Mouse (Mus musculus): ENCODE data around the gene Zc3h7b.
"Not testable (repeated sequence)": the region's sequence is repeated elsewhere in the genome, so short reads cannot be mapped to it uniquely, and the experiment has no call there.

Zc3h7b gene

DNA sequence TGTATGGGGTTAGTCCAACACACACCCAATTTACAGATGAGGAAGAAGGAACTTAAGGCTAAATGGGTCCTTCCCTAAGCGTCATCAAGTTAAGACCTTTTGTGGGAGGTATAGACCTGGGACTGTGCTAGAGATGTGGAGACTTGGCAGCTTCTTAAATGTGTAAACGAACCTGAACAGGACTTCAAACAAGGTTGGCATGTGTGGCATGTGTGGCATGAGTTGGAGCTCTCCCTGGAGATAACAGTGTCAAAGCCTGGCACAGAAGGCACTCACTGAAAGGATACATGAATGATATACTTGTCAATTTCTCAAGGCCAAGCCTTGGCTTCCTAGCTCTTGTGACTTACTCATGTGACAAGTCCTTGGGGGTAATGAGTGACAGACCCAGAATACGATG is 5.6 kb upstream of the Zc3h7b start:
- DNase-seq (ENCODE audit: low spot score): no peak

DNA sequence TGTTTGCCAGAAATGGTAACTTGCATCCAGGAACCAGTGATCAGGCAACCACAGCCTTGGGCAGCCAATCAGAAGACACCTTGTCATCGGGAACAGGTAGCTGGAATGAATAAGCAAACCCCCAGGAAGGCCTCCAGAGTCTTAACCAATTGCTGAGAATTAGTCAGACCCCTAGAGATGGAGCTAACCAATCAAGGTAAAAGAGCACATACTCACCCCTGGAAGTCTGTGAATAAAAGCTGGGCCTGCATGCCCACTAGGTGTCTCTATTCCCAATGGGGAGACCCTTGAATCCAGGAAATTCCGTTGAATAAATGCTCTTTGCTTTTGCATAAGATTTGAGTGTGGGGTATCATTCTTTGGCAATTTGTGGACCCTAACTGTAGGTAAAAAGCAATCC is 4.9 kb upstream of the Zc3h7b start:
- DNase-seq (ENCODE audit: low spot score): no peak

DNA sequence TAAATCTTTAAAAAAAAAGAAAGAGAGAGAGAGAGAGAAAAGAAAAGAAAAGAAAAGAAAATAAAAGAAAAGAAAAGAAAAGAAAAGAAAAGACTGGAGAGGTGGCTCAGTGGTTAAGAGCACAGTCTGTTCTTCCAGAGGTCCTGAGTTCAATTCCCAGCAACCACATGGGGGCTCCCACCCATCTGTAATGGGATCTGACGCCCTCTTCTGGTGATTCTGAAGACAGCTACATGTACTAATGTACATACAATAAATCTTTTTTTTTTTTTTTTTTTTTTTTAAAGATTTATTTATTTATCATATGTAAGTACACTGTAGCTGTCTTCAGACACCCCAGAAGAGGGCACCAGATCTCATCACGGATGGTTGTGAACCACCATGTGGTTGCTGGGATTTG is 2.5 kb upstream of the Zc3h7b start:
- not testable (repeated sequence) for DNase-seq (ENCODE audit: low spot score)

DNA sequence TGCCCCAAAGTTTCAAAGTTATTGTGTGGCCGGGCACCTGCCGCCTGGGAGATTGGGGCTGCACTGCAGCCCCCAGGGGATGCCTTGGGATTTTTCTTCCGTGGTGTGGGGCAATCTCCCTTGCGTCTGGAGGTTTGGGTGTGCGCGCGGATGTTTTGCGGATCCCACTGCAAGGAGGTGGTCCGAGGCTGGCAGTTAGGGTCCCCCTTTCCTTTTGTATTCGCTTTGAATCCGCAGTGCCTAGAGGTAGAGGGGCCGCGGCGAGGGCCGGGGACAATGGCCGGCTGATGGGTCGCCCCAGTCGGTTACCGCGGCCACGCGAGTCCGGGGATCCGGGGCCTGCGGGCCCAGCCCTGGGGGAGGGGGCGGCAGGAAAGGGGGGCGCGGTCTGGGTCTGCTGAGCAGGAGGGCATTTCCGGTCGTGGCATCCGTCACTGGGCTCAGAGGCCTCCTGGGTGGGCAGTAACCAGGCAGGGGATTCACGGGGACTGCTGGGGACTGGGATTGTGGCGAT is 801 bp downstream of the Zc3h7b start:
- peak; percentile 62 for DNase-seq (ENCODE audit: low spot score)

DNA sequence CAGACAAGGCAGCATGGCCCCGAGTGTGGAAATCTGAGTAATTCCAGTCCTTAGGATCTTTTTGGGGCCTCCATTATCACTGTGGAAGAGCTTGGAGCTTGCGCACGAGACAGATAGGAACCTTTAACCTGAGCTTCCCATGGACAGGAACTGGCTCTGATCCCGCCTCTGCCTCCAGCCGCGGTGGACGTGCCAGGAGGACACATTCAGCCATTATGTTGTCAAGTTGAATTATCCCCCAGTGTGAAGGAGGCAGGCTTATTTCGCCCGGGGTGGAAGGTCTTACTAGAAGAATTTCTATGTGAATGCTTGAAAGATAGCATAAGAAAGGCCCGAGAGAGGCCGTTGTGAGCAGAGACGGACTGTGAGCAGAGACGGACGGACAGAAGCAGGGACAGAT is 4.9 kb downstream of the Zc3h7b start:
- peak; percentile 29 for DNase-seq (ENCODE audit: low spot score)

DNA sequence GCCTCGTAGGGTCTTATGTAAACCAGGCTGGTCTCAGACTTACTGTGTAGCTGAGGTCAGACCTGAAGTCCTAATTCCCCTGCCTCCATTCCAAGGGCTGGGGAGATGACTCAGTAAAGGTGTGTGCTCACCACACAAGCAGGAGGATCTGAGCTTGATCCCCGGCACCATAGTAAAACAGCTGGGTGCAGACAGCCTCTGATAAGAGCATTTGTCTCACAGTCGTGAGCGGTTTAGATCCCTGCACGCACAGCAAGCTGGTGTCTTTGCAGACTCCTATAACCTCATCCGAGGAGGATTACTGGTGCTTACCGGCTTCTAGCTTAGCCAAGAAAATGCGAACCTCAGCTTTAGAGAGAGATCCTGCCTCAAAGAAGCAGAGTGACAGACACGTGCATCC is 8.8 kb downstream of the Zc3h7b start:
- no peak for DNase-seq (ENCODE audit: low spot score)

DNA sequence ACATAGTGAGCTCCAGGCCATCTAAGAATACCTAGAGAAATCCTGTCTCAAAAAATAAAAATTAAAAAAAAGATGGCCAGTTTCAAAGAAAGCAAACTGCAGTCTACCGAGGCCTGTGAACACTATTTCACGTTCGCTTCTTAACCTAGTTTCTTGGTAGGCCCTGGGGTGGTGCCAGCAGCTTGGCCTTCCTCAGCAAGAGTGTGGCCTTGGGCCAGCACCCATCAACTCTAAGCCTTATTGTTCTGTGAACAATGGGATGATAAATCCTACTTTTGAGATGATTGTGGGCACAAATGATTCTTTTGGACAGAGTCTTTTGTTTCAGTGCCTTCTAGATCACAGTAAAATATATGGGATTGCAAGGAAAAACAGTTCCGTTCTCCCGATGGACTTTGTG is 13.8 kb downstream of the Zc3h7b start:
- peak; percentile 70 for DNase-seq (ENCODE audit: low spot score)

DNA sequence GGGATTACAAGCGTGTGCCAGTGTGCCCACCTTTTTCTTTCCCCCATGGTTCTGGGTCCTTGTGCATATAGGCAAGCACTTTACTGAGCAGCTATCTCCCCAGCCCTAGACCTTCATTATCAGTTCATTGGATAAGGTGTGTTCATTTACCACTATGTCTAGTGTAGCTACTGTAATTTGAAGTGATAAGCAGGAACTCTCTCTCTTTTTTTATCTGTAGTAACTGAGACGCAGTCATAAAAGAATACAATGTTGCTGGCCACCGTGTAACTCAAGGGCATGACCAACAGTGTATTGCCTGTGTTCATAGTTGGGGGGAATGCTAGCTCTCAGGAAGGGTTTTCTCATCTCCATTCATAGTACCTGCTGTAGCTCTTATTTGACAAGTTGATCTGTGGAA is 14.7 kb downstream of the Zc3h7b start:
- no peak for DNase-seq (ENCODE audit: low spot score)

DNA sequence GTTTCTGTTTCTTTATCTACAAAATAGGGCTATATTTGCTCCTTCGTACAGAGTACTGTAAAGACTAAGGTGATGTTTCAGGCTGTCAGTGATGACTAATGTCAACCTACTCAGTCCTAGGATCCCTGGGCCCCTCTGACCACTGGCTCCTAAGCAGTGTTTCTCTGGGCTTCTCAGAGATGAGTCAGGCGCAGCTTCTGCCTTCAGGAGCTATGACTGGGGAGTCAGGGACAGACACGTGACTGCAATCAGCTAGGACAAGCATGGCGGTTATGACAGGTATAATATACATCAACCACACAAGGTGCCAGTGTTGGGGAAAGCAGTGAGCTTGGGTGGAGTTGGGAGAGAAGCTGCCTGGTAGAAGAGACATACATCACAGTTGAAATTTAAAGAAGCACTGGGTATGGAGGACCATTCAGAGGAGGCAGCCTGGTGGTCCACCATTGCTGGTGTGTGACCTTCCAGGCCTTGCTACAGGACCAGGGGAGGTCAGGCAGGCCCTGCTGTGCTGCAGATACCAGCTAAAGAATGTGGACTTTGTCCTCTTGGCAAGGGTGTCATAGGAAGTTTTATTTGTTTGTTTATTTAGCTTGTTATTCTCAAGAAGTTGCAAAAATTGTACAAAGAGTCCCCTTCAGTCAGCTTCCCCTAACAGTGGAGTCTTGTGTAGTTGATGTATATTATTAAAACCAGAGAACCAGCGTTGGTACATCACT is 15.7 kb downstream of the Zc3h7b start:
- no peak for DNase-seq (ENCODE audit: low spot score)

DNA sequence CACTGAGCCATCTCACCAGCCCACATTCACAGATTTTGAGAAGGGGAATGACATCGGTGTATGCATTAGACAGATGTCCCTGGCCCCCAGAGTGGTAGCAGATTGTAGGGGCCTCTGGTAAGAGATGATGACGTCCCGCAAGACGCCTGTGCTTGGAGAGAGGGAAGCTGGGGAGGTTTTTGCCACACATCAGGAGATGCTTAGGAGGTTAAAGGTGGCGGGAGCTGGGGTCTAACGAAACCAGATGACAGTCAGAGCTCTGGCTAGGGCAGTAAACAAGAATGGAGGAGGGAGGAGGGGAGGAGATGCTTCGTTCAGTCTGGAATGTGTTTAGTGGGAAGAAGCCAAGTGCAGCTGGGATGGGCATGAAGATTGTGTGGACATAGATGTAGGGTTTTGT is 16.5 kb downstream of the Zc3h7b start:
- DNase-seq (ENCODE audit: low spot score): no peak

DNA sequence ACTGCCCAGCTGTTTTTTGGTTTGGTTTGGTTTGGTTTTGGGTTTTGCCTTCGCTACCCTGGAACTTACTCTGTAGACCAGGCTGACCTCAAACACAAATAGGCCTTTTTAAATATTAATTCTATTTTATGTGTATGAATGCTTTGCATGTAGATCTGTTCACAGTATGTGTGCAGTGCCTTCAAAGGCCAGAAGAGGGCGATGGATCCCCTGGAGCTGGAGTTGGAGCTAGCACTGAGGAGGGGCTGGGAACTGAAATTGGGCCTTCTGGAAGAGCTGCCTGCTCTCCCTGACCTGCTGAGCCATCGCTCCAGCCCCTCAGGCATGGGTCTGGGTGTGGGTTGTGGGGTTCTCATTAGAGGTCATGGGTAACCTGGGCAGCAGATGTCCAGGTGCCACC is 17.1 kb downstream of the Zc3h7b start:
- DNase-seq (ENCODE audit: low spot score): no peak

DNA sequence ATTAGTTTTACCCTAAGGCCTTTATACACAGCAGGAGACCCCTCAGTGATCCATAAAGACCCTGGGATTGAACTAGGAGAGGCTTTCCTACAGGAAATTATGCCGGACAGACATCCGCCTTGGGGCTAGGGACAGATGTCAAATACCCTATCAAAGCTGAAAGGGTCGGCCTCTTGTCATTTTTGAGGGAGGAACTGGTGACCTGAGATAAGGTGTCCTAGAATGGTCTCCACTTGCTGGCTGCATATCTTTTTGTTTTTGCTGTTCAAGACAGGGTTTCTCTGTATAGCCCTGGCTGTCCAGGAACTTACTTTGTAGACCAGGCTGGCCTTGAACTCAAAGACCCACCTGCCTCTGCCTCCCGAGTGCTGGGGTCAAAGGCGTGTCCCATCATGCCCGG is 19.7 kb downstream of the Zc3h7b start:
- no peak for DNase-seq (ENCODE audit: low spot score)

DNA sequence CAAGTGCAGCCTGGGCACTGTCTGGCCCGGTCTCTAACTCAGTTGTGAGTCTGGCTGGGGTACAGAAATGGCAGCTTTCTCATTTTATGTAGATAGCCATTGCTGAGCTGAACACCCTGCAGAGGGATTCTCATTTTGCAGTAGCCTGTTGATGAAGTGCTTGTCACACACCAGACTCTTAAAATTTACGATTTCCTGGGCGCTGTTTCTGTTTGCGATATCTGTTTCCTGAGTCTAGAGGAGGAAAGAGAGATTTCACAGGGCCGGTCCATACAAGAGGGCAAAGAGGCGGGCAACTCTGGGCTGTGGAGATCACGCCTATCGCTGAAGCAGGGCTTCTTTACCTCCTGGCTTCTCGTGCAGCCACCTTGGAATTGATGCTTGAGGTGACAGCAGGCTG is 20.8 kb downstream of the Zc3h7b start:
- no peak for DNase-seq (ENCODE audit: low spot score)

DNA sequence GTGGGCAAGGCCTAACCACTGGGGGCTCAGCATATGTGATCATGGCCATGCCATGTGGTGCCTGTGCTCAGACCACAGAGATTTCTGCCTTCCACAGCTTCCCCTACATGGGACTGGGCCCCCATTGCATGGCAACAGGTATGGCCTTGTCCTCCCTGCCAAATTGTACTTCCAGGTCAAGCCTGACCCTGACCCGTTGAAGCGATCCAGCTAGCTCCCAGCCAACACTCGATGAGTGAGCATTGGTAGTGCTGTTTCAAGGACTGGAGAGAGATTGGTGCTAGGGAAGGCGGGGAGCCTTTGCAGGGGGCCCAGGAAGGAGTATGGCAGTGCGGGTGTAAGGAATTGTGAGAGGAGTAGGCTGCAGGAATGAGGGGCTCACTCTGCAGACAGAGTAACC is 21.6 kb downstream of the Zc3h7b start:
- DNase-seq (ENCODE audit: low spot score): no peak

DNA sequence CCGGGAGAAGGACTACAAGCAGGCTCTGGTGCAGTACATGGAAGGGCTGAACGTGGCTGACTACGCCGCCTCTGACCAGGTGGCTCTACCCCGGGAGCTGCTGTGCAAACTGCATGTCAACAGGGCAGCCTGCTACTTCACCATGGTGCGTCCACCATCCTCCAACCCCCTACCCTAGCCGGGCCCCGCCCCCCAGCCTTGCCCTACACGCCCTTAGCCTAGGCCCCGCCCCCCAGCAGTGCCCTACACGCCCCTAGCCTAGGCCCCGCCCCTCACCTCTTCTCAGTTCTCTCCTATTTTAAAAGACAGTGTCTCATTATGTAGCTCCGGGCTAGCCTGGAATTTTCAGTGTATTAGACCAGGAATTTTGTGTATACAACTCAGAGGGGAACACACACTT is 24.2 kb downstream of the Zc3h7b start:
- DNase-seq (ENCODE audit: low spot score): no peak

DNA sequence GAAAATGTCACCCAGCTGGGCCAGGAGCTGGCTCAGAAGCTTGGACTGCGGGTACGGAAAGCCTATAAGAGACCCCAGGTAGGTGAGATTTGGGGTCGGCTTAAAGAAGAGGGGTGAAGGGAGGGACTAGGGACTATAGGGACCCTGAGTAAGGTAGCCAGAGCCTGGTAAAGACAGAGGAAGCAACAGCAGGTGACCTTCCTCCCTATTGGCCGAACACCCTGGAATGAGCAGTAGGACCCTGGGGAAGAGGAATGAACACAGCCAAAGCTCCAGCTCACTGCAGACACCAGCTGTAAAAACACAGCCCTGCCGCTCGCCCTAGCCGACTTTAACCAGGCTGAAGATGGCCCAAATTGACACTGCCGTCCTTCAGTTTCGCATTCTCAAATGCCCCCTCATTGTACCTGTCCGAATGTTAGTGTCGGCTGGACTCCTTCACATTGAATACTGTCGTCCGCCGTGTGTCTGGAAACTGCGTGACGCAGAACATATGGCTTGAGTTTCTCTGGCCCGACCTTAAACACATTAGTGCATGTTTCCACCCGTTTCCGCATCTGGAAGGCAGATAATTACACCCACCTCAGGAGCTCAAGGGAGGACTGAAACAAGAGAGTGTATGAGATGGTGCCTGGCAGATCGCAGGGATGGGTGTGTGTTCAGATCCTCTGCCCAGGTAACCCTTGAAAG is 27.7 kb downstream of the Zc3h7b start:
- no peak for DNase-seq (ENCODE audit: low spot score)

DNA sequence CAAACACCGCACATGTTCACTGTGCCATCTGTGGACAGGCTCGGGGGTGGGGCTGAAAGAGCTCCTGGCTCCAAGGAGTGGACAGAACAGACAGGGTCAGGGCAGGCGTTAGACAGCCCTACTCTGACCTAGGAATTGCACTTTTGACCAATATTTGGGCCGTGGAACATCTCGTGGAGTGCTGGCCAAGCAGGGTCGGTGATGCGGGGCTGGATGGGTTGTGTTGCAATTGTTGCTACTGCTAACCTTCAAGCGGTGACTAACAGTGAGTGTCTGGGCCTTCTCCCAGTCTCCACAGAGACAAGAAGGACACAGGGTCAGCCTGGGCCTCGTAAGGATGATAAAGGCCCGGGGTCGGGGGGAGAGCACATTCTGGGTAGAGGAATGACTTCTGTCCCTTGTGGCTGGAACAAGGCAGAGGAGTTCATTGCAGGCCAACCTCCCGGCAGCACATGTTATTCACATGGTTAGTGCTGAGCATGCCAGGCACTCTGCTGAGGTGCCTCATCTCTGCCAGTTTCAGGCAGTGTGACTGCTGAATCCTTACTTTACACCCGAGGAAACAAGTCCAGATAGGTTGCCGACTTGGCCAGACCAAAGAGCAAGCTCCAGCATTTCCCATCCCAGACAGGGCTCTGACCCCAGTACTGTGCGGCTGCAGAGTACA is 29.8 kb downstream of the Zc3h7b start:
- peak; percentile 38 for DNase-seq (ENCODE audit: low spot score)

DNA sequence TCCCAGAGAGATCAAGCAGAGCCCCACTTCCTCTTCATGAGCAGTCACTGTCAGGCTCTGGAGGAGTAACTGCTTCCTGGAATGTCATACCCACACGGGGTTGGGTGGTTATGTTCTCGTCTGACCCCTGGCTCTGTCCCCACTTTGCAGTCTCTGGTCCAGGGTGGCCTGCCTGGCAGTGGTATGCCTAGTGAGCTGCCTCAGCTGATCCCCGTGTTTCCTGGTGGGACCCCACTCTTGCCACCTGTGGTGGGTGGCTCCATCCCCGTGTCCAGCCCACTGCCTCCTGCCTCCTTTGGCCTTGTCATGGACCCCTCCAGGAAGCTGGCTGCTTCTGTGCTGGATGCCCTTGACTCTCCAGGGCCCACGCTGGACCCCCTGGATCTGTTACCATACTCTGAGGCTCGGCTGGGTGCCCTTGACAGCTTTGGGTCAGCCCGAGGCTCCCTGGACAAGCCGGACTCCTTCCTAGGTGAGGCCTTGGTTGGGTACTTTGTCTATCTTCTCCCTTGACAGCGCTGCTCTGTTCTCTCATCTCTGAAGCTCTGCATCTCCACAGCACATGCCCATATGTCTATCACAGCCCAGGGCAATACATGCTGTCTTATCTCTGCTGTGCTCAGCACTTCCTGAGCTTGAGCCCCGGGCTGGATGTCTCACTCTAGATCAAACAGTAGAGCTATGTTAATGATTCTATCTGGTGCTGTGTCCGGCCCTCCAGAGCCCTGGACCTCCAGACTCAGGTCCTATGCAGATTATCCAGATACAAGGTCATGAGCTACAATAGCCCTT is 32.0 kb downstream of the Zc3h7b start:
- no peak for DNase-seq (ENCODE audit: low spot score)

DNA sequence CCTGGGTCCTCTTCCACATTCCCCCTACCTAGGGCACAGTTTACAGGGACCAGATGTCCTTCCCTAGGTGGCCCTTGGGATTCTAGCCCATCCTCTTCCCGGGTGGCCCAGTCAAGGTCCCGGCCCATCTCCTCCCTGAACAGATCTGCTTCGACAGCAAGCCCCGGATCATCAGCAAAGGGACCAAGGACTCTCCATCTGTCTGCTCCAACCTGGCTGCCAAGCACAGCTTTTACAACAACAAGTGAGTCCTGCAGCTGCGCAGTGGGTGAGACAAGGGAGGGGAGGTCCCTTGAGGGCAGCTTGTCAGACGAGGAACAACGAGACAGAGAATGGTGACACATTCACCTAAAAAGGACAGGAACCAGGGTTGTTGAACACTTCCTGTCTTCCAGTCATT is 37.0 kb downstream of the Zc3h7b start:
- DNase-seq (ENCODE audit: low spot score): no peak

DNA sequence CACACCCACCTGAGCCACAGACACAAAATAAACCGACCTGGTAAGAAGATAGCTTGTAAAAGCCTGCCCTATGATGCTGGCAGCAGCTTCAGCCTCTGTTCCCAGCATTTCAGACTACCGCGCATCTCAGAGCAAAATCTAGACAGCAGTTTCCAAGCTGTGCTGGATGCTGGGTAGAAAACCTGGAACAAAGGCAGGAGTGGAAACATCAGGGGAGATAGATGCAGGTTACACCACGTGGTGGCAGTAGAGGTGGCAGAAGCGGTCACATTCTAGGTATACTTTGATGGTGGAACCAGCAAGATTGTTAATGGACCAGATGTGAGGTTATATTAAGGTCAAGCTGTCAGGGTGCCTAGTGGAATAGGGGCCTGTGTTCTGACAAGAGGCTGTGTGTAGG is 39.9 kb downstream of the Zc3h7b start:
- DNase-seq (ENCODE audit: low spot score): no peak

DNA sequence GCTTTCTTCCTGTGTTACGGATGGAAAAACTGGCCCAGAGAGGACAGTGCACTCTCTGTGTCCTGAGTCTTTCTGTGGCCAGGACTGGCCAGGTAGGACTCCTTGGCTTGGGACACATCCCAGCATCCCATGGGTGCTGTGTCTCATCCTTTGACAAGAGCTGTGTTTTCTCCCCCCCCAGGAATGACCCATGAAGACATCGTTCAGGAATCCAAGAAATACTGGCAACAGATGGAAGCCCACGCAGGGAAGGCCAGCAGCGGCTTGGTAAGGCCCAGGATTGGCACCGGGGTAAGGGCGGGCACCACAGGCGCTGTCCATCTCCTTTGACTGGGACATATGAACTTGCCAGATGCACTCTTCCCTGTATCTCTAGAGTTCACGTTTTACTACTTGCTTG is 40.8 kb downstream of the Zc3h7b start:
- DNase-seq (ENCODE audit: low spot score): no peak

DNA sequence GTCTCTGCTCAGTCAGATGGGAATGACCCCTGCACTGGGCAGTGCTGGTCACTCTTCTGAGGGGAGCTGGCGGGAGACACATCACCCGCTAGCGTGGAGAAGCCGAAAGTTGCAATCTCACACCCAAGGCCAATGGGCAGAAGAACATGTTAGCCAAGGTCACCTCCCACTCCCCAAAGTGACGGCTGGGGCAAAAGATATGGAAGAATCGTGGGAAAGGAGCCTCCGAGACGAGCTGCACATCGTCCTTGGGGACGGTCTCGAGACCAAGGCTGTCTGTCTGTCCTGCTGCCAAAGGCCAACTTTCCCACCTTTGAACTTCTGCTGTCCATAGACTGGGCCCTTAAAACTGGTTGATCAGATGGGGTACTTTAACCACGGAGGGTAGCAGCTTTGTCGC is 42.7 kb downstream of the Zc3h7b start:
- DNase-seq (ENCODE audit: low spot score): peak; percentile 46
